Mouse (Mus musculus) intestine, postnatal 0 days (tissue): Measurements from ENCODE around the gene Pcbp2. TPM values are rescaled to one million over a fixed set of nuclear protein-coding genes. Genes with fewer than 3 reads are reported as not detected.

Source experiments
- ATAC-seq: fragments of 200-750 bp; cut with Nextera tagmentation; 2 replicates; pipeline ENCODE4 v1.8.0; 2017; ENCODE audit warnings: mild to moderate bottlenecking, moderate TSS enrichment, moderate library complexity
- H3K27ac ChIP-seq: fragments of 300-500 bp; sonication (generic); 2 replicates; pipeline ENCODE4 v1.5.1; 2014; ENCODE audit warnings: mild to moderate bottlenecking, low read depth, low read length, moderate library complexity
- H3K27me3 ChIP-seq: fragments of 300-500 bp; sonication (generic); replicated peaks from 2 replicates; pipeline ENCODE4 v1.6.1; 2014; ENCODE audit warnings: low read length, mixed read lengths; ENCODE audit not compliant: control insufficient read depth, insufficient read depth
- H3K36me3 ChIP-seq: fragments of 300-500 bp; sonication (generic); 2 replicates; pipeline ENCODE4 v1.6.1; 2014; ENCODE audit warnings: mild to moderate bottlenecking, moderate library complexity; ENCODE audit not compliant: control insufficient read depth, insufficient read depth
- H3K4me1 ChIP-seq: fragments of 300-500 bp; sonication (generic); replicated peaks from 2 replicates; pipeline ENCODE4 v1.6.1; 2014; ENCODE audit warnings: antibody characterized with exemption, low read length, mixed read lengths; ENCODE audit not compliant: control insufficient read depth, insufficient read depth
- H3K4me2 ChIP-seq: fragments of 300-500 bp; sonication (generic); replicated peaks from 2 replicates; pipeline ENCODE4 v1.6.1; 2014; ENCODE audit warnings: low read depth, mild to moderate bottlenecking, moderate library complexity
- H3K4me3 ChIP-seq: fragments of 300-500 bp; sonication (generic); 2 replicates; pipeline ENCODE4 v1.5.1; 2014; ENCODE audit warnings: low read depth, low read length
- H3K9ac ChIP-seq: fragments of 300-500 bp; sonication (generic); 2 replicates; pipeline ENCODE4 v1.6.1; 2014; ENCODE audit warnings: mild to moderate bottlenecking, low read depth, low read length
- H3K9me3 ChIP-seq: fragments of 300-500 bp; sonication (generic); 2 replicates; pipeline ENCODE4 v1.6.1; 2016; ENCODE audit warnings: mixed run types; ENCODE audit not compliant: control insufficient read depth
- CTCF ChIP-seq: sonication (generic); IDR thresholded peaks from 2 replicates; pipeline ENCODE4 v1.5.1; 2016; ENCODE audit warnings: low read depth, mild to moderate bottlenecking, control low read depth, antibody characterized with exemption, moderate library complexity
- WGBS: fragments of 180-500 bp; shearing (Covaris S2); extraction: QIAGEN DNeasy Blood & Tissue Kit; methylation state at CpG from one replicate; pipeline ENCODE4 v1.1.7; 2014; 5-methylcytosine and 5-hydroxymethylcytosine counted together
- polyA plus RNA-seq: library from polyadenylated mRNA; unstranded; fragments of >200 nt; fragmentation: Nextera tagmentation; extraction: Ambion mirVana; gene quantifications from 2 replicates; pipeline ENCODE4 v1.2.1, GENCODE M21; 2015

Gene Pcbp2
- 109 and 115 TPM in 2 replicates for polyA plus RNA-seq

GRCm38 (mm10) chr15:102470183-102470604 is at the start of gene Pcbp2:
Gene Pcbp2, plus strand, starts transcription at chr15:102470539.
- peak; percentile 98 for ATAC-seq
- peak within 1 kb of the TSS; percentile 63 for H3K4me2 ChIP-seq
- peak within 1 kb of the TSS; percentile 94 for H3K27ac ChIP-seq
- H3K9me3 ChIP-seq, result no peaks in the 10 kb centered on the region
- under 1% methylated on average over 36 of the region's 40 CpGs for WGBS
- H3K9ac ChIP-seq, result peak within 1 kb of the TSS; percentile 94
- H3K36me3 ChIP-seq, result peaks cover 18% of the 10 kb centered on the region
- H3K4me3 ChIP-seq, result peak within 1 kb of the TSS; percentile 80
- H3K4me1 ChIP-seq, result no peaks in the 10 kb centered on the region
- peak; percentile 95 for TF ChIP-seq CTCF
- H3K27me3 ChIP-seq, result no peaks in the 10 kb centered on the region

- H3K9me3 ChIP-seq, result no peaks in the 10 kb centered on the region
- H3K4me1 ChIP-seq, result no peaks in the 10 kb centered on the region
- H3K36me3 ChIP-seq, result peaks cover 15% of the 10 kb centered on the region
- WGBS, result 37% methylated on average over 1 of the region's 1 CpGs
- H3K4me3 ChIP-seq, result no peak overlapping the region
- H3K4me2 ChIP-seq, result no peak overlapping the region
- no peak for ATAC-seq
- no peak overlapping the region for H3K9ac ChIP-seq
- no peaks in the 10 kb centered on the region for H3K27me3 ChIP-seq
- no peak for TF ChIP-seq CTCF
- no peak overlapping the region for H3K27ac ChIP-seq
These were observed 49.4 kb upstream of the Pcbp2 start for GRCm38 (mm10) chr15:102420986-102421385.

- H3K4me2 ChIP-seq, result no peak overlapping the region
- no peak for ATAC-seq
- no peak overlapping the region for H3K27ac ChIP-seq
- peaks cover 19% of the 10 kb centered on the region for H3K36me3 ChIP-seq
- H3K4me3 ChIP-seq, result no peak overlapping the region
- peak; percentile 76 for TF ChIP-seq CTCF
- no peaks in the 10 kb centered on the region for H3K4me1 ChIP-seq
- 57% methylated on average over 3 of the region's 3 CpGs for WGBS
- no peaks in the 10 kb centered on the region for H3K9me3 ChIP-seq
- no peak overlapping the region for H3K9ac ChIP-seq
- no peaks in the 10 kb centered on the region for H3K27me3 ChIP-seq
These were observed 48.9 kb upstream of the Pcbp2 start for GRCm38 (mm10) chr15:102421437-102421836.

- Histone ChIP-seq H3K9me3 (no peaks in the 10 kb centered on the region), H3K4me1 (no peaks in the 10 kb centered on the region), H3K9ac (no peak overlapping the region), H3K4me3 (no peak overlapping the region), H3K27me3 (no peaks in the 10 kb centered on the region), H3K4me2 (no peak overlapping the region), H3K36me3 (peaks cover 36% of the 10 kb centered on the region), H3K27ac (no peak overlapping the region)
- TF ChIP-seq CTCF, result 0 out of 2 replicates have a peak, but pooled peaks have one; percentile 11
- 88% methylated on average over 2 of the region's 2 CpGs for WGBS
- no peak for ATAC-seq
These were observed 46.6 kb upstream of the Pcbp2 start for GRCm38 (mm10) chr15:102423602-102424240.

- TF ChIP-seq CTCF, result peak; percentile 24; the same call in 1 of the 2 replicates
- H3K36me3 ChIP-seq, result peaks cover 38% of the 10 kb centered on the region
- no peak overlapping the region for H3K4me3 ChIP-seq
- no peaks in the 10 kb centered on the region for H3K27me3 ChIP-seq
- 79% methylated on average over 2 of the region's 2 CpGs for WGBS
- no peaks in the 10 kb centered on the region for H3K9me3 ChIP-seq
- no peak overlapping the region for H3K27ac ChIP-seq
- H3K9ac ChIP-seq, result no peak overlapping the region
- H3K4me1 ChIP-seq, result no peaks in the 10 kb centered on the region
- no peak for ATAC-seq
- H3K4me2 ChIP-seq, result no peak overlapping the region
These were observed 45.7 kb upstream of the Pcbp2 start for GRCm38 (mm10) chr15:102424657-102425056.

- no peak overlapping the region for H3K4me2 ChIP-seq
- H3K9me3 ChIP-seq, result no peaks in the 10 kb centered on the region
- H3K4me1 ChIP-seq, result no peaks in the 10 kb centered on the region
- no peak overlapping the region for H3K9ac ChIP-seq
- H3K4me3 ChIP-seq, result no peak overlapping the region
- no peak for TF ChIP-seq CTCF
- 81% methylated on average over 1 of the region's 1 CpGs for WGBS
- ATAC-seq, result no peak
- no peaks in the 10 kb centered on the region for H3K27me3 ChIP-seq
- no peak overlapping the region for H3K27ac ChIP-seq
- peaks cover 58% of the 10 kb centered on the region for H3K36me3 ChIP-seq
These were observed 43.4 kb upstream of the Pcbp2 start for GRCm38 (mm10) chr15:102426963-102427362.
